ENCODE assay signal across 16 mouse cellular contexts in genomic region chr2:164791841-164792261, GRCm38 (mm10). TPM values are rescaled to one million over a fixed set of nuclear protein-coding genes. Genes with fewer than 3 reads are reported as not detected.
DNase-seq lines count a peak whose midpoint lies in the region.
"Had no signal": no experiment of that assay in that cellular context is flagged by ENCODE, and none has a peak within 500 bp of the region (broad histone marks: within the 10 kb centered on the region; RNA-seq: fewer than 3 reads in every experiment).

No protein-coding gene starts in this region.

- peaks cover 70% of the 10 kb centered on the region for H3K36me3 ChIP-seq in heart, embryonic 10.5 days

- no peak overlapping the region for H3K4me3 ChIP-seq in heart, embryonic 10.5 days
- H3K4me3 ChIP-seq: erythroblast, embryonic 14.5 days; limb, embryonic 13.5 days; neural tube, embryonic 12.5 days had no signal

- H3K4me1 ChIP-seq in heart, embryonic 10.5 days: peaks cover 36% of the 10 kb centered on the region
- H3K4me1 ChIP-seq: neural tube, embryonic 12.5 days had no signal

- WGBS in heart, embryonic 10.5 days: 95% methylated on average over 18 of the region's 18 CpGs

- H3K27me3 ChIP-seq in heart, embryonic 10.5 days (ENCODE audit: insufficient read depth, poor library complexity, severe bottlenecking): no peaks in the 10 kb centered on the region
- H3K27me3 ChIP-seq: limb, embryonic 13.5 days; neural tube, embryonic 12.5 days had no signal

- no peaks in the 10 kb centered on the region for H3K9me3 ChIP-seq in heart, embryonic 10.5 days
- H3K9me3 ChIP-seq: limb, embryonic 13.5 days; neural tube, embryonic 12.5 days had no signal

- DNase-seq in heart, embryonic 10.5 days (ENCODE audit: low spot score): no peak
- DNase-seq in heart, adult 9 months (ENCODE audit: low spot score in 2 of 2): no peak
- peak; percentile 34 for DNase-seq in right cerebral cortex, postnatal 14 days
- no peak for DNase-seq in right cerebral cortex, adult 18-20 months
- DNase-seq in cerebellum, adult 8-10 months: peak; percentile 57
- DNase-seq in testis, postnatal 10 days (ENCODE audit: low spot score): peak; percentile 68
- no peak for DNase-seq in urinary bladder, adult 2 months (ENCODE audit: low spot score)
- DNase-seq: heart, adult 18-20 months; lung, adult 2 months; lung, postnatal 36 days; right cerebral cortex, postnatal 25 days had no signal

- H3K27ac ChIP-seq in heart, embryonic 10.5 days: peak overlapping the region; percentile 22; the same call in 1 of the 2 replicates
- H3K27ac ChIP-seq: kidney, postnatal 0 days; limb, embryonic 13.5 days; neural tube, embryonic 12.5 days had no signal

RNA-seq across cellular contexts. Expression of gene Snx21, which starts 6.2 kb away (rescaled TPM):
- 19.1 and 29.5 TPM in 2 replicates for polyA plus RNA-seq in heart, embryonic 10.5 days (2016; fragmentation: Nextera tagmentation; extraction: Ambion mirVana)
- 24.4 and 29.0 TPM in 2 replicates for polyA plus RNA-seq in urinary bladder, adult 2 months (2012; rRNA removed)

RNA-seq across cellular contexts. Expression of gene Tnnc2, which starts 12.1 kb away (rescaled TPM):
- polyA plus RNA-seq in heart, embryonic 10.5 days (2016; fragmentation: Nextera tagmentation; extraction: Ambion mirVana): 0.67 TPM in 1 of 2 replicates, not detected in the other
- 21.9 and 26.7 TPM in 2 replicates for polyA plus RNA-seq in urinary bladder, adult 2 months (2012; rRNA removed)
- polyA plus RNA-seq: erythroblast, embryonic 14.5 days; forebrain, embryonic 16.5 days had no signal

RNA-seq across cellular contexts. Expression of gene Acot8, which starts 12.8 kb away (rescaled TPM):
- 17.8 and 21.5 TPM in 2 replicates for polyA plus RNA-seq in heart, embryonic 10.5 days (2016; fragmentation: Nextera tagmentation; extraction: Ambion mirVana)
- polyA plus RNA-seq in urinary bladder, adult 2 months (2012; rRNA removed): 37.5 and 45.7 TPM in 2 replicates

RNA-seq across cellular contexts. Expression of gene Zswim3, which starts 13.0 kb away (rescaled TPM):
- polyA plus RNA-seq in heart, embryonic 10.5 days (2016; fragmentation: Nextera tagmentation; extraction: Ambion mirVana): 7.7 and 9.7 TPM in 2 replicates
- polyA plus RNA-seq in urinary bladder, adult 2 months (2012; rRNA removed): 5.3 and 6.2 TPM in 2 replicates

RNA-seq across cellular contexts. Expression of gene Ube2c, which starts 22.2 kb away (rescaled TPM):
- 496 and 550 TPM in 2 replicates for polyA plus RNA-seq in heart, embryonic 10.5 days (2016; fragmentation: Nextera tagmentation; extraction: Ambion mirVana)
- polyA plus RNA-seq in urinary bladder, adult 2 months (2012; rRNA removed): 7.3 and 7.9 TPM in 2 replicates

Comparison
In these comparisons a context has a peak if more than half of its experiments do, and no peak if none do; other contexts are left out.
1. DNase-seq: peak in right cerebral cortex, postnatal 14 days (single experiment), cerebellum, adult 8-10 months (single experiment) and testis, postnatal 10 days (single experiment); none in heart, embryonic 10.5 days (single experiment), heart, adult 9 months (0 of 2), right cerebral cortex, adult 18-20 months (single experiment) and urinary bladder, adult 2 months (single experiment).
2. RNA of gene Tnnc2, which starts 12.1 kb away (polyA plus RNA-seq): 21.9 to 26.7 TPM in urinary bladder, adult 2 months; 0.67 TPM in heart, embryonic 10.5 days; every median in the first group is over 10 times any median in the second.